Mouse (Mus musculus): ENCODE results near the gene Gm5414. TPM values are rescaled to one million over a fixed set of nuclear protein-coding genes. Genes with fewer than 3 reads are reported as not detected.

Gene Gm5414
- polyA plus RNA-seq (2015; fragmentation: Nextera tagmentation; extraction: Ambion mirVana), result not detected in 2 replicates

- no peak within 1 kb of the TSS for H3K9ac ChIP-seq
- no peak within 1 kb of the TSS for H3K27ac ChIP-seq
- no peaks in the 10 kb centered on the region for H3K4me1 ChIP-seq (replicated peaks)
- ATAC-seq (ENCODE audit: low read depth) (no peak), DNase-seq (no peak)
- H3K36me3 ChIP-seq, result no peaks in the 10 kb centered on the region
- no peaks in the 10 kb centered on the region for H3K9me3 ChIP-seq (replicated peaks)
- no peak within 1 kb of the TSS for H3K4me2 ChIP-seq
- WGBS (ENCODE audit: insufficient replicate concordance), result 37% methylated on average over 2 of the region's 2 CpGs
- no peaks in the 10 kb centered on the region for H3K27me3 ChIP-seq
- no peak within 1 kb of the TSS for H3K4me3 ChIP-seq (replicated peaks)
Observed at GRCm38 (mm10) chr15:101627884-101628283, at the start of gene Gm5414. Gene Gm5414, minus strand, starts transcription at chr15:101628188.

DNA sequence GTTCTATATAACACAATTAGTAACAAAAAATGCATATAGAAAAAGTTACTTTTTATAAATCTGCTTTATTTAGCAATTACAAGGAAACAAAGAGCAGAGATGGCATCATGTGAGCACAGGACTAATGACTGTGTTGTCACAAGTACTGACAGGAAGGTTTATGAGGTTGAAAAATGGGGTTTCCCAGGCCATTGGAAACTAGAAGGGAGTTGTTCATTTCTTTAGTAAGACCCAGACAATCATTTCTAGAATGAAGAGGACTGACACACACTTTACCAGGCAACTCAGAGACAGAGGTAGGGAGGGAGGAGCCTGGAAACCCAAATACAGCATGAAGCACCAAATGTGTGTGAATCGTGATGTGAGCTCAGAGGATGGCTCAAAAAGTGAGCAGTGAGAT is 48.0 kb upstream of the Gm5414 start:
- no peaks in the 10 kb centered on the region for H3K27me3 ChIP-seq
- DNase-seq (no peak), ATAC-seq (ENCODE audit: low read depth) (no peak)
- no peaks in the 10 kb centered on the region for H3K9me3 ChIP-seq (replicated peaks)
- no peaks in the 10 kb centered on the region for H3K4me1 ChIP-seq (replicated peaks)
- no peak overlapping the region for H3K4me2 ChIP-seq
- no peak overlapping the region for H3K27ac ChIP-seq
- no peak overlapping the region for H3K4me3 ChIP-seq (replicated peaks)
- no peaks in the 10 kb centered on the region for H3K36me3 ChIP-seq
- 67% methylated on average over 1 of the region's 1 CpGs for WGBS (ENCODE audit: insufficient replicate concordance)
- no peak overlapping the region for H3K9ac ChIP-seq

GRCm38 (mm10) chr15:101652736-101653265 is 24.8 kb upstream of the Gm5414 start:
- no peak for DNase-seq
- Histone ChIP-seq H3K27ac (no peak overlapping the region), H3K36me3 (no peaks in the 10 kb centered on the region), H3K9me3 (replicated peaks) (no peaks in the 10 kb centered on the region), H3K9ac (no peak overlapping the region), H3K27me3 (no peaks in the 10 kb centered on the region), H3K4me2 (no peak overlapping the region), H3K4me3 (replicated peaks) (no peak overlapping the region), H3K4me1 (replicated peaks) (no peaks in the 10 kb centered on the region)
- WGBS (ENCODE audit: insufficient replicate concordance), result 65% methylated on average over 5 of the region's 5 CpGs
- no peak for ATAC-seq (ENCODE audit: low read depth)

DNA sequence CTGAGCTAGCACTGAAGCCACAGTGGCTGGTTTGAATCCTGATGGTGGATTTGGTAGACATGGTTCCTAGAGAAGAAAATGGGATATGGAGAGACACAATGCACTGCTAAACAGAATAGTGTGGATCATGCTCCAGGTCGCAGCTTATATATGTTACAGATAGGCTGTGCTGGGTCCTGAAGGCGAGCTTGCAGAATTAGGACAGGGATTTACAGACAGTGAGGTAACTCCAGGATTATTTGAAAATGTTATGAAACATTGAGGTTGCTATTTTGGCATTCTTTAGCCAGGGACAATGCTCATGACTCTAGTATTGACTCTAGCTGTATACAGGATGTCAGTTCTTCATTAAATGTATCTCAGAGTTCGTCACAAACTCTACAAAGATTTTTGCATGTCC is 19.3 kb upstream of the Gm5414 start, which contains the start of gene Gm5478:
Gene Gm5478 (minus strand): TSS at position 101 of the 400 bp plus-strand sequence.
- no peak for DNase-seq
- H3K9me3 ChIP-seq (replicated peaks), result no peaks in the 10 kb centered on the region
- no peaks in the 10 kb centered on the region for H3K27me3 ChIP-seq
- H3K4me1 ChIP-seq (replicated peaks), result no peaks in the 10 kb centered on the region
- H3K9ac ChIP-seq, result no peak within 1 kb of the TSS
- H3K36me3 ChIP-seq, result no peaks in the 10 kb centered on the region
- no peak within 1 kb of the TSS for H3K4me3 ChIP-seq (replicated peaks)
- H3K27ac ChIP-seq, result no peak within 1 kb of the TSS
- ATAC-seq (ENCODE audit: low read depth), result no peak
- WGBS (ENCODE audit: insufficient replicate concordance), result 54% methylated on average over 3 of the region's 3 CpGs
- no peak within 1 kb of the TSS for H3K4me2 ChIP-seq

- H3K36me3 ChIP-seq, result no peaks in the 10 kb centered on the region
- H3K4me3 ChIP-seq (replicated peaks), result no peak overlapping the region
- no peak for ATAC-seq (ENCODE audit: low read depth)
- DNase-seq, result no peak
- no peaks in the 10 kb centered on the region for H3K27me3 ChIP-seq
- no peak overlapping the region for H3K27ac ChIP-seq
- WGBS (ENCODE audit: insufficient replicate concordance), result 48% methylated on average over 6 of the region's 6 CpGs
- no peak overlapping the region for H3K9ac ChIP-seq
- H3K4me2 ChIP-seq, result no peak overlapping the region
- no peaks in the 10 kb centered on the region for H3K9me3 ChIP-seq (replicated peaks)
- no peaks in the 10 kb centered on the region for H3K4me1 ChIP-seq (replicated peaks)
Observed at GRCm38 (mm10) chr15:101599123-101599522, 28.9 kb downstream of the Gm5414 start.

DNA sequence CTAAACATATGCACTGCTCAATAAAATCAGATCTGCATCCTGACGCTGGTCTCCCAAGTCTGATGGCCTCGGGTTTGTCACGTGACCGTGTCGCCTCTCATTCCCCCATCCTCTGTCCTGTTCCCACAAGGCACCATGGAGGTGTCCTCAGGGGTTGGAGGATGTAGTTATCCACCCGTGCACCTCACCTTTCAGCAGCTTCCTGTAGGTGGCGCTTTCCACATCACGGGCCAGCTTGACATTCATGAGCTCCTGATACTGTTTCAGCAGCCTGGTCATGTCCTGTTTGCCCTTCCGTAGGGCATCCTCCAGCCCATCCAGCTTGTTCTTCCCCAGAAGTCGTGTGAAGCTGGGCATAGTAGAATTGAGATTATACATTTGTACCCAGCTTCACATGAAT is 39.8 kb downstream of the Gm5414 start:
- H3K27me3 ChIP-seq, result no peaks in the 10 kb centered on the region
- WGBS (ENCODE audit: insufficient replicate concordance), result 59% methylated on average over 10 of the region's 10 CpGs

DNA sequence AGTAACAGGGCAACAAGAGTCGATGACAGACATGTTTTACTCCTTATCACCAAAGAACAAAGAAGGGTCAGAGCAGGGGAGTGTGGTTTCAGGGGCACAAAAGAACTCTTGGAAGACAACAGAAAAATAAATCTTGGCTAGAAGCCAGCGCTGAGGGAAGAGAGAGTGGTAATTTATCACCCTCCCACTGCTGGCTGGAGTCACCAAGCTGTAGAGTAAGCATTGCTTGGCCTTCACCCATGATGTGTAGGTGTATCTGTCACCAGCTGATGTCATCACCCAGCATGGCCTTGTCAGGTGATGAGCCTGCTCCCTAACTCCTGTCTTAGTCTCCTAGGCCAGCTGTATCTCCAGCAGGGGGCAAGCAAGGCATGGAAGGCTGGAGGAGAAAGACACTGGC is 43.5 kb downstream of the Gm5414 start:
- WGBS (ENCODE audit: insufficient replicate concordance), result 30% methylated on average over 2 of the region's 2 CpGs

More for the DNA sequence above, 39.8 kb downstream of the Gm5414 start:
- ATAC-seq (ENCODE audit: low read depth) (no peak), DNase-seq (no peak)
- no peak overlapping the region for H3K27ac ChIP-seq
- no peaks in the 10 kb centered on the region for H3K36me3 ChIP-seq
- no peaks in the 10 kb centered on the region for H3K9me3 ChIP-seq (replicated peaks)
- H3K4me3 ChIP-seq (replicated peaks), result no peak overlapping the region
- H3K9ac ChIP-seq, result no peak overlapping the region
- no peak overlapping the region for H3K4me2 ChIP-seq
- no peaks in the 10 kb centered on the region for H3K4me1 ChIP-seq (replicated peaks)

GRCm38 (mm10) chr15:101583211-101583965 is 44.6 kb downstream of the Gm5414 start:
- DNase-seq, result no peak
- Histone ChIP-seq H3K36me3 (no peaks in the 10 kb centered on the region), H3K4me3 (replicated peaks) (no peak overlapping the region), H3K9ac (no peak overlapping the region), H3K27ac (no peak overlapping the region), H3K27me3 (no peaks in the 10 kb centered on the region), H3K9me3 (replicated peaks) (no peaks in the 10 kb centered on the region), H3K4me2 (no peak overlapping the region), H3K4me1 (replicated peaks) (no peaks in the 10 kb centered on the region)
- 53% methylated on average over 8 of the region's 8 CpGs for WGBS (ENCODE audit: insufficient replicate concordance)
- ATAC-seq (ENCODE audit: low read depth), result no peak

More for the DNA sequence above, 43.5 kb downstream of the Gm5414 start:
- H3K4me1 ChIP-seq (replicated peaks), result no peaks in the 10 kb centered on the region
- DNase-seq (no peak), ATAC-seq (ENCODE audit: low read depth) (no peak)
- no peak overlapping the region for H3K27ac ChIP-seq
- no peak overlapping the region for H3K4me3 ChIP-seq (replicated peaks)
- no peak overlapping the region for H3K4me2 ChIP-seq
- H3K36me3 ChIP-seq, result no peaks in the 10 kb centered on the region
- H3K27me3 ChIP-seq, result no peaks in the 10 kb centered on the region
- no peaks in the 10 kb centered on the region for H3K9me3 ChIP-seq (replicated peaks)
- no peak overlapping the region for H3K9ac ChIP-seq

GRCm38 (mm10) chr15:101581701-101582100 is 46.3 kb downstream of the Gm5414 start:
- no peak overlapping the region for H3K27ac ChIP-seq
- H3K4me1 ChIP-seq (replicated peaks), result no peaks in the 10 kb centered on the region
- WGBS (ENCODE audit: insufficient replicate concordance), result 42% methylated on average over 3 of the region's 3 CpGs
- no peaks in the 10 kb centered on the region for H3K27me3 ChIP-seq
- H3K9ac ChIP-seq, result no peak overlapping the region
- ATAC-seq (ENCODE audit: low read depth) (no peak), DNase-seq (no peak)
- no peaks in the 10 kb centered on the region for H3K9me3 ChIP-seq (replicated peaks)
- no peaks in the 10 kb centered on the region for H3K36me3 ChIP-seq
- no peak overlapping the region for H3K4me2 ChIP-seq
- no peak overlapping the region for H3K4me3 ChIP-seq (replicated peaks)

- no peak overlapping the region for H3K9ac ChIP-seq
- H3K4me1 ChIP-seq (replicated peaks), result no peaks in the 10 kb centered on the region
- DNase-seq (no peak), ATAC-seq (ENCODE audit: low read depth) (no peak)
- H3K36me3 ChIP-seq, result no peaks in the 10 kb centered on the region
- H3K27ac ChIP-seq, result no peak overlapping the region
- H3K4me3 ChIP-seq (replicated peaks), result no peak overlapping the region
- WGBS (ENCODE audit: insufficient replicate concordance), result 59% methylated on average over 5 of the region's 5 CpGs
- H3K4me2 ChIP-seq, result no peak overlapping the region
- H3K27me3 ChIP-seq, result no peaks in the 10 kb centered on the region
- no peaks in the 10 kb centered on the region for H3K9me3 ChIP-seq (replicated peaks)
Observed at GRCm38 (mm10) chr15:101575506-101575905, 52.5 kb downstream of the Gm5414 start.

Data from liver, embryonic 13.5 days (tissue).